Mouse (Mus musculus) left cerebral cortex, adult 9 months (tissue): ENCODE data around the gene Tmem9.
A peak's percentile ranks its signal among the peaks of the same experiment; 100 is the strongest.

Experiments used
- DNase-seq, 2 experiments: peaks; one replicate each; pipeline ENCODE4 v3.0.0; 2022; ENCODE audit warnings: low spot score in 2 of 2

Gene Tmem9

DNA sequence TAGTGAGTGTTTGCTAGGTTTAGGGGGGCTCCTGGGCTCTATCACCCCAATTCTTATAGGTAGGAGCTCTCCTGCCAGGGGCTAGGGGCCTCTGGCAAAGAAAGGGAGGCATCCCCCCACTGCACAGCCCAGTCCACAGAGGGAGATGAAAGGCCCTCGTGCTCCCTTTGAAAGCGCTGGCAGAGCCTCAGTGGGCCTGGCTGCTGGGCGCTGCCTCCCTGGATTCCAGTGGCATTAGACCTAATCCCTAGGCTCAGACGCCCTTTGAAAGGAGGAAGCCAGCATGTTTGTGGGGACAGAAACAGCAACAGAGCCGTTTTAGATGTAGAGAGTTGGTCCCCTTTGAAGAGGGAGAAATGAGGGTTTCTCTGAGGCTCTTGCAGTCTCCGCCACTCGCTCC lies 22.3 kb downstream of the Tmem9 start:
- DNase-seq, result no peak

DNA sequence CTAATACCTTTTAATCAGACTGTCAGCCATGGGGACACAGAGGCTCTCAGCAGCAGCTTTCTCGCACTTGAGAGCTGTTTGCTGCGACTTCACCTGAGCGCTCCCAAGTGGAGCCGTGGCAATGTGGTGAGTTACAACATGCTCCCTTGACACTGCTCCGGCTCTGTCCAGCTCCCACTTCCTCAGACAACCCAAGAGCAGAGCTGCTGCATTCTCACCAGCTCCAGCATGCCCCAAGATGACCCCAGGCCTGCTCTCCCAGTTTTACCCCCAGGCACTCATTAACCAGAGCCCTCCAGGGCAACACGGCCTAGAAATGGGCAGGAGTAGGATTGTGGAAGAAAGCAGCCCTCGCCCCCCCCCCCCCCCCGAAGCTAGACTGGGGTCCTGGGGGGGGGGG lies 23.7 kb downstream of the Tmem9 start:
- no peak for DNase-seq

DNA sequence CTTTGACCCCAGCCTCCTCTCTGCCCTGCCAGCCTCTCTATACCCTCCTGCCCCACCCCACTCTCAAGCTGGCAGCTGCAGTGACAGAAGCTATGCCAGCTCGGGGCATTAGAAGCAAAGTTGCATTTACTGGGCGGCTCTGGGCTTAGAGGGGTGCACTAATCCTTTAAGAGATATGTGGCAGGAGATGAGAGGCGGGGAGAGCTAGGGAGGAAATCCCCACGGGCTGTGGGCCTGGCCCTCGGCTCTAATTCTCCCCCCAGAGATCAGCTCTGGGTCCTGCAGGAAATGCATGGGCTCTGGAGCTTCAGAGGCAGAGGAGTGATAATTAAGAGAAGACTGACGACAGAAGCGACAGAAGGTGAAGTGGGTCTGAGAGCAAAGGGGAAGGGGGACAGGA lies 25.0 kb downstream of the Tmem9 start:
- DNase-seq, result no peak

DNA sequence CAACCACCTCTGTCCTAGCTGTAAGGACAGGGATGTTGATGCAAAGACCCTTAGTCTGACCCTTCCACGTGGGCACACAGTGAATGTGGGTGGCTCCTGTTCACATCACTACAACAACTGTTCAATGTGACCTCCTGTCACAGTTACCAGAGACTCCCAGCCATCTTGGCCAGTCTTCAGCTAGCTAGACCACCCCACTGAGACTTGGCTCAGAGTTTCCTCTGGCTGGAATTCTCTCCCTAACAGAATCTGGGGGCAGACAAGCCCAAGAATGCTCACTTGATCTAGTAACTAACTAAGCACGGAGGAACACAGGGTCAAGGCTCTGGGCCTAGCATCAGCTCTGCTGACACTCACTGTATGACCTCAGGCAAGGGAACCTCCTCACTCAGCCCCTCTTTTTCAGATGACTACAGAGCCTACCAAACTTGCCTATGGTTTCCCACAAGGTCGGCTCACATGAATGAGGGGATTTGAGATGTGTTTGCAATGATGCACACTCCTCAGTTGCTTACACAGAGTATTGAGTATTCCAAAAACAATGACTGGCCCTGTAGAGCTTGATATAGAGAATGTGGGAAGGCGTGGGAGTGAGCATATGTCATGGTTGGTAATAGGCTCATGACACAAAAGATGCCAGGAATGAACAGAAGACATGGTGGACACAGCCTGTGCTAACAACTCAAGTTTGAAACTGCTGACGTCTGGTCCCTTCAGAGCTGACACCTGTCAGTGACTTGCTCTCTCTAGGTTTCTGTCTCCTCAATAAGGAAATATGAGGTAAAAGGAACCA lies 31.0 kb downstream of the Tmem9 start:
- peak in 1 of 2 experiments; percentile 66 for DNase-seq

DNA sequence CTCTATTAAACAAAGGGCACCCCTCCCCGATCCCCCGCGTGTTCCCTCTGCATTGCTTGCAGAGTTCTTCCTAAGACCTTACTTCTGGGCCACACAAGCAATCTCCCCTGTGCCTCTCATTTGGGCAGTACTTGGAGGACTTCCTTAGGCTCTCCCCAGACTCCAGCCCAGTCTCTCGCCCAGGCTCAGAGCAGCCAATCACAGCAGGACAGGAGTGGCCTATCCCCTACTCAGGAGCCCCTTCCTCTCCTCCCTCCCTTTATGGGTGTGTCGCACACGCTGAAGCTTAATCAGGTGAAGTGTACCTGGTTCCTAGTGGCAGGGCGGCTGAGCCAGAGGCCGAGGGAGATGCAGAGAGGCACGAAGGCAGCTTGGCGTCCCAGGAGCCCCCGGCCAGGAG lies 32.5 kb downstream of the Tmem9 start:
- no peak for DNase-seq

DNA sequence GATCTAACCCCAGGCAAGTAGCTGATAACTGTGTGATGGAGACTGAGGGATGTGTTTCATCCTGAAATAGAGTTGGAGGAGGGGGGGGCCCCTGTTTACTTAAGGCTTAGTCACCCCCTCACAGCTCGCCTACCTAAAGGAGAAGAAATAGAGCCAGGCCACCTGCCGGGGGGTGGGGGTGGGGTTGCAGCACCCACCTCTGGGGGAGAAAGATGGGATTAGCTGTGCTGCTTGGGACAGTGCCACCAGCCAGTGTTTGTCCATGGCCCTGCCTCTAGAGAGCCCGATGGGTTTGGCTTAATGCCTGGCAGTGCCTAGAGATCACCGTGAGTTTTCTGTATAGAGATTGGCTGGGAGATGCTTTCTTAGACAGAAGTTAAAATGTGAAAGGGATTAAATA lies 32.9 kb downstream of the Tmem9 start:
- DNase-seq, result no peak

DNA sequence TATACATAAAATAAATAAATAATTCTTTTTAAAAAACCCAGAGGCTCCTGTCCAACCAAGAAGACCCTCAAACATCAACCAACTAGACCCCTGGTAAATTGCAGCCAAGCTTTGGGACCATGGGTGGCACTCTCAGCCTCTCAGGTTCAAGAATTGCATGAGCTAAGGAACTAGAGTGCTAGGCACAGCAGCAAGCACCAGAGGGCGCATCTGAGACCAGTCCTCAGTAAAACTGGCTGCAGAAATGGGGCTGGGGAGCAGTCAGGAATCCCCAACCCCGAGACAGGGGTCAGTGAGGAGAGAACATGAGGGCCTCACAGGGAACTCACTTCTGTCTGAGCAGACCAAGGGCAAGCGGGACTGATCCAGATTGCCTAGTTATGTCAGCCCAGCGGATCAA lies 37.8 kb downstream of the Tmem9 start:
- DNase-seq, result peak in 1 of 2 experiments; percentile 76

DNA sequence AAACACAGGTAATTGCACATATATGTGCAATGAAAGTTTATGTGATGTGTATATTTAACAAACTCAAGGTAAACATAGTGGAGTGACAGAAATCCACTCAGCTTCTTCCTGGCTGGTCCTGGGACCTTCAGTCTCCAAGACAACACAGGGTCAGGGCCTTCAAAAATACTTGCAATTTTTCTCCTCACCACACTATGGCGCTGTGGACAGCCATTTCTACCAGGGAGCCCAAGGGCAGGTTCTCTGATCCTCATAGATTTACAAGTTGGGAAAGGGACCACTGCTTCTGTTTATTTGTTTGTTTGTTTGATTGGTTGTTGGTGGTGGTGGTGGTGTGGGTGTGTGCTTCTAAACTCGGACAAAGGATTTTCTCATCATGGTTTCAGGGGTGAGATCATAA lies 39.5 kb downstream of the Tmem9 start:
- no peak for DNase-seq

DNA sequence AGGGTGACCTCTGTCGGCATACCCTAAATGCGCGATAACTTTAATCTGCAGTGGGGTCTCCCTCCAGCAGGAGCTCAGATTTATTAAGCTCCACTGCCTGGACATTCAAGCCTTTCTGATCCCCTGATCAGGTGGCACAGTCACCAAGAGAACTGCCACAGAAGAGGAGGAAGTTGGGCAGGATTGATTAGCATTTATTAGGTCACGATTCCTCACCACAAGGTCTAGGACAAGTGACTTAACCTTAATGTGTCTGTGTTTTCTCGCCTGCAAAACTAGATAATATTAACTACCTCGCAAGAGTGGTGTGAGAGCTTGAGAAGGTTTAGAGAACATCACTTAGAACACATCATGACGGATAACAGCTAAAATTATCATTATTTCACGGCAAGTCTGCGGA lies 39.9 kb downstream of the Tmem9 start:
- DNase-seq, result no peak

DNA sequence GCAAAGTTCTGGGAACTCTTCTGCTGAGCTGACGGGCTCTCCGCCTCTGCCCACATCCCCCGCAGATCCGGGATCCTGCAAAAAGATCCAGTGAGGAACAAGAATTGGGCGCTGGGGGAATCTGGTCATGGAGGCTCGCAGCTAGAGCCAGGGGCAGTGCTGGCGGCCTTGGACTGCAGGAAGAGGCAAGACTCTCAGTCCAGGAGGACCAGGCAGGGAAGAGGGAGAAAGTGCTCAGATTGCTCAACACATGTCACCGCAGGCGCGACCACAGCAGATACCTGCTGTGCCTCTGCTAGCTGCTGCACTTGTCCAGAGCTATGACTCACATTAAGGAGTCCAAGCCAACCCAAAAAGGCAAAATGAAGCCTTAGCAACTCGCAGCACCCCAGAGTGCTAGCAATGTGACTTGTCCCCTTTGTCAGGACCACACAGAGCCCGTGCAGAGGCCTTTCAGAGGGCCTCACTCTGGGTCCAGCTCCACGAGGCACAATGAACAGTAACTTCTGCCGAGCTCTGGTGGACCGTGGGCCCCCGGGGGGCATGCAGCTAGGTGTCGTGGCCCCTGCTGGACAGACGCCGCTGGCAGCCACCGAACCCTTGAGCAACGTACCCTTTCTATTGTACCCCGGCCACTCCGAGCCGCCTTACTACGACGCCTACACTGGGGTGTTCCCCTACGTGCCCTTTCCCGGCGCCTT lies 42.5 kb downstream of the Tmem9 start, which contains the start of gene Ascl5:
Gene Ascl5, plus strand, starts transcription at position 493 of the 701 bp plus-strand sequence.
- no peak for DNase-seq

DNA sequence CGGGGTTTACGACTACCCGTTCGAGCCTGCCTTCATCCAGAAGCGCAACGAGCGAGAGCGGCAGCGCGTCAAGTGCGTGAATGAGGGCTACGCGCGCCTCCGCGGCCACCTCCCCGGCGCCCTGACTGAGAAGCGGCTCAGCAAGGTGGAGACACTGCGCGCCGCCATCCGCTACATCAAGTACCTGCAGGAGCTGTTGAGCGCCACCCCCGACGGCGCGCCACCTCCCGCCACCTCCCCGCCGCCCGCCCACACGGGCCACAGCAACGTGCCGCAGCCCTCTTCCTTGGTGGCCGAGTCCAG lies 43.0 kb downstream of the Tmem9 start:
- DNase-seq, result no peak

DNA sequence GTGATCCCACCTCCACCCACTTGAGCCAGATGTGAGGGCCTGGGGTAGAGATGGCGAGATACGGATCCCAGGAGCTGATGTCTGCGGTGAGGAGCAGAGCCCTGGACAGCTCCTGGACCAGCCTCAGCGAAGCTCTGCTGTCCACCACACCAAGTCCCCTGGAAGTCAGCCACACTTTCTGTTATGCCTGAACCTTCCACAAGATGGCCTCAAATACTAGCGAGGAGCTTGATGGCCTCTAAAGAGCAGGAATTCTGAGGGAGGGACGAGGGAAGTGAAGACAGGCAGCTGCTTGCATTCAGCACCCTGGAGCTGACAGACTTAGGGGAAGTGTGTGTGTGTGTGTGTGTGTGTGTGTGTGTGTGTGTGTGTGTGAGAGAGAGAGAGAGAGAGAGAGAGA lies 43.5 kb downstream of the Tmem9 start:
- peak in 1 of 2 experiments; percentile 86 for DNase-seq

DNA sequence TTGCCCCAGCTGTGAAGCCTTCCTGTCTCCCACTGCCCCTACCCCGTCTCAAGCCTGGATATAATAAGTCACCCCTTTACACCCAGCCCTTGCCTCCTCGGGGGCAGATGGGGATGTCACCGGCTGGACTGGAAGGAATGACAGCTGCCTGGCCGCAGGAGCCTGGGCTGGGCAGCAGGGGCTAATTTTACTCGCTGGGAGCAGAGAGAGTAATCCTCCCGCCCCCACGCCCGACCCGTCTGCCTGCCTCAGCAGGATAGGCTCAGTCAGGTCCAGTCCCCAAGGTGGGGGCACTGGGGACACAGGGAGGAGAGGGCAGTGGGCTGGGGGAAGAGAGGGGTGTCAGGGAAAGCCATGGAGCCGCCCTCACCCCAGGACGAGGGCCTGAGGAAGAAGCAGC lies 44.6 kb downstream of the Tmem9 start, which contains the start of gene Cacna1s:
Gene Cacna1s, plus strand, starts transcription at position 204 of the 400 bp plus-strand sequence.
- no peak for DNase-seq

DNA sequence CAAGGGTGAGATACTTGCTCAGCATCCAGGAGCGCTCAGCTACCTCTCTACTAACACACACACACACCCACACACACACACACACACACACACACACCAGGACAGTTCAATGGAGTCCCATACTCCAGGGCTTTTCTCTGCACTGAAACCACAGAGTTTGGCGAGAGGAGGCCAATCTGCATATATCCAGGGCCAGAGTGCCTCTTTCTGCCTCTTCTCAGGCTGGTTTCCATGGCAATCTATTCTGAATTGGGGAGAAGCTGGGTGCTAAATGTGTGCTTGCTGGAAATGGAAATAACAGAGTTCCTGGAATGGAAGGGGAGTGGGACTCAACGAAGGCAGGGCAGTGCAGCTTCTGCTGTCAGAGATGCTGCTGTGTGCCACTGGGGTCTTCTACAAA lies 47.8 kb downstream of the Tmem9 start:
- peak; percentile 76 to 77 for DNase-seq

DNA sequence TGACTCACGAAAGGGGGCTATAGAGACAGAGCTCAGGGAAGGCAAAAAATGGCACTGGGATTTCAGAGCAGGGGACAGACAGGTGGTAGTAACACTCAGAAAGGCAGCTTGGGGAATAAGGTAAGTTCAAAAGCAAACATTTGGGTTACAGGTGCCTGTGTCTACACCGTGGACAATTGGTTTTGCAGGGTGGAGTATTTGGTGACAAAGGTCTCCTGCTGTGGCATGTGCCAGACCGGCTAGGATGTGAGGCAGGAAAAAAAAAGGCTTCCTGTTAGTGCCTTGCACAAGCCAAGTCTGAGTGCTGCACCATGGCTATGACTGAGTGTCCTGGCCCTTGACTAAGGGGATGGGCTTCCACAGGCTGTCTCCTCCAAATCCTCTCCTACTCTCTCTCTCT lies 50.6 kb downstream of the Tmem9 start:
- DNase-seq, result no peak

DNA sequence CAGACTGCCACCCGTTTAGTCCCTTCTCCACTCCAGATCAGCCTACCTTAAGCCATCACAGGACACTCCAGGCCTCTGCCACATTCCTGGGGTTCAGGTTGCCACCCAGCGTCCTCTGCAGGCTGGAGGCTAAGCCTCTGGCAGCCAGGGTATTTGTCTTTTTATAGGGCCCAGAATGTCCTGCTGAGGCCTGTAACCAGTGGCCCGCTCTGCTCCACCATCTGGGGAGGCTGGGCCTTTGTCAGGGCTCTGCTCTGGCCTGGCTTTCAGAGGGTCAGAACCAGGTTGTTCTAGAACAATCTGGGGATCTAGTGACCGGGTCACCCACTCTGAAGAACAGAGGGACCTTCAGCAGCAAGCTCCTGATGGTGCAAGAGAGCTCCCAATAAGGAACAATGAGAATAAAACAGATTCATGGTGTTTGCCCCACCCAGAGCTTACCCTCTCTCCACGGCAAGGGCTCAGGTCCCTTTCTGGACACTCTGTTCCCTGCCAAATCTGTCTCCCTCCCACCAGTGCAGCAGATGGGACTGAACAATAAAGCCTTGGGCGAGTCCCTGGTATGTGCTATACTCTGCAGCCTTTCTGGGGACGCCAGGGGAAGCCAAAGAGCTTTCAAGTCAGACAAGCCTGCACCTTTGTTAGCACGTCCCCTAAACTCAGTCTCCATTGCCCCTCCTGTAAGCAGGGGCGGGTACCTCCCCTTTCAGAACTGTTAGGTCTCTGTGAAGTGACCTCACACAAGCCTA lies 53.3 kb downstream of the Tmem9 start:
- peak in 1 of 2 experiments; percentile 88 for DNase-seq

DNA sequence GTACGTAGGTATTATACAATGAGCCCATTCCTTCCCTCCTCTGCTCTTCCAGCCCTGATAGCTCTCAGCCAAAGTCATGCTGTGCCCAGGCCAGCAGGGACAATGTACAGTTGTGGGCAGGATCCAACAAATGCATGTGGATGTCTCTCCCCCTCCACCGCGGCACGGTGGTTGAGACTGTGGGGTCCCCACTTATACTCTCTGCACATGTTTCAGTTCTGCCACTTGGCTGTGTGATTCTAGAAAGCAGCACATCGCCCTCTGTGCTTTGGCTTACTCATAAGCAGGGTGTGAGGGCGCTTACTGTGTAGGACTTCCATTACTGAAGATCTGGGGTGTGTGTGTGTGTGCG lies 53.8 kb downstream of the Tmem9 start:
- DNase-seq, result no peak

DNA sequence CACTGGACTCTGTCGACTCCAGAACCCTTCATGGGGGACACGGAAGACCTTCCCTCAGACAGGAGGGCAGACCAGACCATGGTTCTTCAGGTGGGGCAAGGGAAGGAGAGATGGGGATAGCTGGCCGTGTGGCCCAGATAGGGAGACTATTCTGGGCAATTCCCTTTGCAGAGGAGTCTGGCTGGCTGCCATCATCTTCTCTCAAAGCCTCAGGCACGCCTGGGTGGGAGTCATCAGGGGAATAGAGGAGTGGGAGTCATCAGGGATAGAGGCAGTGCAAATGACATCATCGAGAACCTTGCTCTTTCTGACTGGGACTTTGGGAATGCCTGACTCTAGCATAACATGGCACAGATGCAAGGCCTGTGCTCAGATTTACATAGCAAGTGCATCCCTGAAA lies 56.0 kb downstream of the Tmem9 start:
- DNase-seq, result no peak

DNA sequence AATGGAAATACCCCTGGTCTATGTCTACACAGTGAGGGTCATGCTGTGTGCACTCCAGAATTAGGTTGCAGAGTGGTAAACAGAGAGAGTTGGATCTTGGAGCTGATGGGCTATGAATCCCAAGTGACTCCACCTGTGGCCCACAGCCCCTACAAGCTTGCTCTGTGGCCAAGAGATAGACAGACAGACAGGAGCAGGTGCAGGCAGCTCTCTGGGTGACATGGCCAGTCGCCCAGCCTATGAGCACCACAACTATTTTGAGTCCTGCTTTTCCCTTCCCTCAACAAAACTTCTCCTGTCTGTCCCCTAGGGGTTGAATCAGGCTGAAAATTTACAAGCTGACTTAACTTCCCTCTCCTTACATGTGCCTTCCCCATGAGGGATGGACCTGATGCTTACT lies 58.7 kb downstream of the Tmem9 start:
- no peak for DNase-seq

DNA sequence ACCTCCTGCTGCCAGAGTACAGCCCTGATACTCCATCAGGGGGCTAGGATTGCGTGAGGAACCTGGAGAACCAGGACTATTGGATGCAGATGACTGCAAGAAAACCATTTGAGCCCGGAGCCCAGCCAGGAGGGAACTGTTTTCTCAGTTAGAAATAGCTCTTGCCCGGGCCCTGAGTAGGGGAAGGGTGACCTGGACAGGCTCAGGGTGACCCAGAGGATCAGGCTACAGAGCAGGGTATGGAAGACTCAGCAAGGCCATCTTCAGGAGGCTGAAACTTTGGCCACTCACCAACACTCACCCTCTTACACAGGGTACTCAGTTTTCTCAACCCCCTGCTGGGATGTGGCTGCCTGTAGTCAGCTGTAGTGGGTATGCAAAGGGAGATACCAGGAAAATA lies 59.6 kb downstream of the Tmem9 start:
- DNase-seq, result no peak

DNA sequence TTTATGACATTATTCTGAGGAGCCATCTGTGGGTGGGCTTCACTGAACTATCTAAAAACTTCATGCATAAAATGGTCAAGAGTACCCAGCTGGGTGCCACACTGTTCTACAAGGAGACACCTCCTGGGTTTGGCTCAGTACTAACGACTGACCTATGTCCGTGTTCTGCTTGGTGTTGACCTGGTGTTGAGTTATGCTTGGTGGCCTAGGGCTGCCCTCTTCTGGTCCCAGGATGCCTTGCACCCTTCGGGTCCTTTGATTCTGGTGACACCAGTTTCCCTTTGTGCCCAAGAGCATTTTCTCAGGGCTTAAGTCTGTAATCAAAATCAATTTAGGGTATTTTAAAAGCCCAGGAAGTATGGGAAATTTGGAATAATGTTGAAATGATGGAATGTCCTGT lies 68.1 kb downstream of the Tmem9 start:
- DNase-seq, result peak in 1 of 2 experiments; percentile 55

DNA sequence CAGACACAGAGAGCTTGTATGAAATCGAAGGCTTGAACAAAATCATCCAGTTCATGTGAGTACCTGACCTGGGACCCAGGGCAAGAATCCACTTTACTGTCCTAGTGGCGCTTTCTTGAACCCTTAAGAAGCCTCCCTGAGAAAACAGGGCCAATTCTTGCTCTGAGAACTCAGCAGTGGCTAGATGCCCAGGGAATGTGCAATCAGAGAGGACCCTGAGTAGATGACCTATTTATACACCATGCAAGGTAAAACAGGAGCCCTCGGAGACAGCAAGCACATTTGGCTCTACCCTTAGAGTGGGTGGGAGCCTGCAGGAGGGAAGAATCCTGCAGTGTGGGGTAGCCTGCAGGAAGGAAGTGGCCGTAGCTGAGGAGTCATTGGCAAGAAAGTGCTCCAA lies 69.7 kb downstream of the Tmem9 start:
- no peak for DNase-seq

DNA sequence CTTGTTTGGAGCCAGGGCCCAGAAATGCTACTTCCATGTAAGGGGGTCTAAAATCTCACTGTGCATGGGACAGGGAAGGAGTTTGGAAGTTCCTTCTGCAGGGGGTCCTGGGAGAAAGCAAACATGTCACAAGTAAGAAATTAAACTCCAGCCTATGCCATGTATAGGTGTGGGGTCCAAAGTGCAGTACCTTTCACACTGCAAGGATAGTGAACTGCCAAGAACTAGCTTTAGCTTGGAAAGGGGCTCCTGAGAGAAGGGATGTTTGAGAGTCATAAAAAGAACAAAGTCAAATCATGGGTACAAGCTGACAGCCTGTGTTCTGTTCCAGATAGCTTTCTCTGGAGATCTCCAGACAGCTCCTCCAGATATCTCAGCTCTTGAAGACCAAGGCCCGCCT lies 73.2 kb downstream of the Tmem9 start:
- DNase-seq, result no peak
